Mouse (Mus musculus): ENCODE measurements around the gene Cdk2. TPM values are rescaled to one million over a fixed set of nuclear protein-coding genes. Genes with fewer than 3 reads are reported as not detected.
A peak's percentile ranks its signal among the peaks of the same experiment; 100 is the strongest.

The Cdk2 gene
- polyA plus RNA-seq, 1 experiment, result 34.7 TPM

DNA sequence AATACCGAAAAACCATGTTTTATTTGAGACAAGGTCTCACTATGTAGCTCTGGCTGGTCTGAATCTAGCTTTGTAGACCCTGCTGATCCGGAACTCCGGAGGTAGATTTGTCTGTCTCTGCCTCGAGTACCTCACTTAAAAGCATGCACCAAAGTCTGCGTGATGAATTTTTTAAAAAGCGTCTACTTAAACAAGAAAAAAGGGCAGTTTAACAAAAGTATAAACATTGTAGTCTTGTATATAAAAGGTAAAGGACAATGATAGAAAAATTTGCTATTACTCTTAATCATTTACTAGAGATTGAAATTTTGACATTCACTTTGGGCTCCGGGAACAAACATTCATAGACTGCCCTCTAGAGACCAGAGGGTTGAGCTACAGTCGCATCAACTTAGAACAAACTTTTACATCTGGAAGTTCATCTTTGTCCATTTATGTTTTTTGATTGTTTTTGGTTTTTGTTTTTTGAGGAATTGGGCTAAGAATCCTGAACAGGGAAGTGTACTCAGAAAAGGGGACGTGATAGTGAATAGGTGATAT, 30.3 kb downstream of the Cdk2 start:
- no peak overlapping the region for H3ac ChIP-seq (ENCODE audit: control insufficient read depth, insufficient read length, low read depth)
- peaks cover under 1% of the 10 kb centered on the region for H3K36me3 ChIP-seq (ENCODE audit: control insufficient read depth, insufficient read depth)
- H3K4me3 ChIP-seq (ENCODE audit: insufficient read depth, poor library complexity, severe bottlenecking), result peak overlapping the region; percentile 42
- H3K79me2 ChIP-seq (ENCODE audit: control insufficient read depth, insufficient read depth), result no peaks in the 10 kb centered on the region
- H3K79me3 ChIP-seq (ENCODE audit: low read depth), result no peaks in the 10 kb centered on the region
- H3K27me3 ChIP-seq (ENCODE audit: control insufficient read depth, insufficient read depth, insufficient read length), result no peaks in the 10 kb centered on the region
- TF ChIP-seq MAX (IDR thresholded peaks at IDR 0.05) (no peak), CTCF (IDR thresholded peaks at IDR 0.05; ENCODE audit: control insufficient read depth, insufficient read depth, insufficient read length) (no peak), MYOG (IDR thresholded peaks at IDR 0.05; ENCODE audit: control insufficient read depth, extremely low read depth, insufficient read length) (no peak), MYOD1 (IDR thresholded peaks at IDR 0.05; ENCODE audit: control insufficient read depth, insufficient read length, low read depth) (no peak), CEBPB (IDR thresholded peaks at IDR 0.05; ENCODE audit: low read depth) (no peak), FOSL1 (IDR thresholded peaks at IDR 0.05; ENCODE audit: insufficient read depth, low read length, poor library complexity, severe bottlenecking) (no peak), USF1 (IDR thresholded peaks at IDR 0.05; ENCODE audit: low read depth) (no peak)

DNA sequence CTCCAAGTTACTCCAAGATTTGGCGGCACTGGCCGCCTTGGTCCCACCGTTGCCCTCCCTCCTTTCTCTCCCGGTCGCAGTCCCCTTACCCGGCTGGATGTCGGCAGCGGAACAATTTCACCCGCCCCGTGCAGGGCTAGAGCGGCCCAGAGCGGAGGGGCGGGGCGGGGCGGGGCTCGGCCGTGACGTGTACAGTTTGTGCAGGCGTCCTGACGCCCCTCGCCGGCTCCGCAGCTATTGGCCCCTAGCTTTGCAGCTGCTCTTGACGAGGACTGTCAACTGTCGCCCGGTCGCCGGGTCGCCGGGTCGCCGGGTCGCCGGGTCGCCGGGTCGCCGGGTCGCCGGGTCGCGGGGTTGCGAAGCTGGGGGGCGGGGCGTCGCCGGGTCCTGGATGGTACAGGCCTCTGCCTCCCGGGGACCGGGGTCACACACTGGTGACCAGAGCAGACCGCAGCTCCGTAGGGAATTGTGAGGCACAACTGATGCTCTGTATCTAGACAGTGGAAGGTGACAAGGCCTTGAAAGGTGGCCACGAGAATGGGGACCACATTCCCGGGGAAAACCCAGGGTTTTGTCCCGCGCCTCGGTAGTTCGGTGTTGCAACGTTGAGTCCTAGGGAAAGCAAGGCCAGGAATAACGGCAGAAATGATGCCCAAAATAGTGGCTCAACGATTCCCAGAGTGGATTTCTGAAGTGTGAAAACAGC, 30.9 kb downstream of the Cdk2 start, which contains the start of gene Suox:
Gene Suox (minus strand): TSS at position 311 of the 706 bp plus-strand sequence.
- Histone ChIP-seq H3K4me3 (ENCODE audit: insufficient read depth, poor library complexity, severe bottlenecking) (peak within 1 kb of the TSS; percentile 42), H3K79me3 (ENCODE audit: low read depth) (no peaks in the 10 kb centered on the region), H3ac (ENCODE audit: control insufficient read depth, insufficient read length, low read depth) (peak within 1 kb of the TSS; percentile 70), H3K27me3 (ENCODE audit: control insufficient read depth, insufficient read depth, insufficient read length) (no peaks in the 10 kb centered on the region), H3K79me2 (ENCODE audit: control insufficient read depth, insufficient read depth) (no peaks in the 10 kb centered on the region), H3K36me3 (ENCODE audit: control insufficient read depth, insufficient read depth) (no peaks in the 10 kb centered on the region)
- no peak for TF ChIP-seq MAX (IDR thresholded peaks at IDR 0.05)

DNA sequence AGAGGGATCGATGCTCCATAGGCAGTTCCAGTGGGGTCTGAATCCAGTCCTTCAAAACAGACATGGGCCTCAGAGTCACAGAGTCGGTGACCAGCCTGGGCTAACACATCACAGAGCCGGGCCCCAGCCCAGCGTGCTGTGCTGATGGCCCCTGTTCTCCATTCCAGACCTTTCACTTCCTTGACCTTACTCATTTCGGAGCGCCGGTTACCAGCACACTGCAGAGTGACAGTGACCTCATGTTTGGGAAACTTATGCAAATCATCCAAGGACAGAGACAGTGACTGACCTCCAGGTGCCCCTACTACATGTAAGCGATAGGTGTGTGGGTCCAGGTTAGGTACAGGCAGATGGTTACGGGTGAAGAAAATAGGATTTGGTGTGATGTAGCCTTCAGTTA, 33.7 kb downstream of the Cdk2 start:
- Histone ChIP-seq H3K79me2 (ENCODE audit: control insufficient read depth, insufficient read depth) (no peaks in the 10 kb centered on the region), H3ac (ENCODE audit: control insufficient read depth, insufficient read length, low read depth) (no peak overlapping the region), H3K27me3 (ENCODE audit: control insufficient read depth, insufficient read depth, insufficient read length) (no peaks in the 10 kb centered on the region), H3K4me3 (ENCODE audit: insufficient read depth, poor library complexity, severe bottlenecking) (no peak overlapping the region), H3K79me3 (ENCODE audit: low read depth) (no peaks in the 10 kb centered on the region), H3K36me3 (ENCODE audit: control insufficient read depth, insufficient read depth) (no peaks in the 10 kb centered on the region)
- TF ChIP-seq CEBPB (IDR thresholded peaks at IDR 0.05; ENCODE audit: low read depth), result no peak
- no peak for TF ChIP-seq MYOG (IDR thresholded peaks at IDR 0.05; ENCODE audit: control insufficient read depth, extremely low read depth, insufficient read length)
- no peak for TF ChIP-seq MAX (IDR thresholded peaks at IDR 0.05)
- no peak for TF ChIP-seq CTCF (IDR thresholded peaks at IDR 0.05; ENCODE audit: control insufficient read depth, insufficient read depth, insufficient read length)
- no peak for TF ChIP-seq MYOD1 (IDR thresholded peaks at IDR 0.05; ENCODE audit: control insufficient read depth, insufficient read length, low read depth)
- TF ChIP-seq FOSL1 (IDR thresholded peaks at IDR 0.05; ENCODE audit: insufficient read depth, low read length, poor library complexity, severe bottlenecking), result no peak
- no peak for TF ChIP-seq USF1 (IDR thresholded peaks at IDR 0.05; ENCODE audit: low read depth)

DNA sequence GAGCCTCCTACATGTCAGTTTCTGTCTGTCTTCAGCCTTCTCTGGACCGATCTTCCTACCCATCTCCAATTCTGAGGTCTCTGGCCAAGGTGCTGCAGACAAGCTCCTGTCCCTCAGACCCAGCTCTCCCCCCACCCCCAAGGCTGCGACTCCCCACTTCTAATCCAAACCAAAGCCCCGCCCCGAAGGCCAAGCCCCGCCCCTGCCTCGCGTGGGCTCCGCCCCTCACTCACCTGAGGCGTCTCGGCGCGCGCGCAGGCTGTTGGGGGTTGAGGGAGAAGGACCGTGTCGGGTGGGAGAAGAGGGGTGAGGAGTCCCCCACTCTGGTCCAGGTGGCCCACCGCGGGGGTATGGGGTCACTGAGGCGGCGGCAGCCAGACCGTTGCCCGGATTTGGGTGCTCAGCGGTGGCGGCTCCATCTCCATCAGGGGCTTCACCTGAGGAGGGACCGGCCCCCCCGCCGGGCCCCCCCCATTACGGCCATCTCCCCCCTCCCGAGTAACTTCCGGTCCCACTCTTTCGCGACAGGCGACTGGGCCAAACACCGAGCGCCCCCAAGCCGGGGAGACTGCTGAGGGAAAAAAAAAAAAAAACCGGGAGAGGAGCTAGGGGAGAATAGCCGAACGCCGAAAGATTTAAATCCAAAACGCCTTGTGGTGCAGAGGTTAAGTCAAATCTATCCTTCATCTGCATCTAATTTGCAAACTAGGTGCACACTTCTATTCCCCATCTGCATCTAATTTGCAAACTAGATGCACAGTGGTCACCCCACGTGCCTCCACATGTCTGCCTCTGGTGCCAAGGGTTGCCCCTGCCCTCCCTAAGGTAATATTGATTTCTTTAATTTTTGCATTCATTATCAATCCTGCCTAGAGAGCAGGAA, 35.8 kb downstream of the Cdk2 start:
- H3ac ChIP-seq (ENCODE audit: control insufficient read depth, insufficient read length, low read depth), result no peak overlapping the region
- H3K79me3 ChIP-seq (ENCODE audit: low read depth), result no peaks in the 10 kb centered on the region
- TF ChIP-seq MYOG (IDR thresholded peaks at IDR 0.05; ENCODE audit: control insufficient read depth, extremely low read depth, insufficient read length), result no peak
- TF ChIP-seq CTCF (IDR thresholded peaks at IDR 0.05; ENCODE audit: control insufficient read depth, insufficient read depth, insufficient read length), result no peak
- no peak for TF ChIP-seq FOSL1 (IDR thresholded peaks at IDR 0.05; ENCODE audit: insufficient read depth, low read length, poor library complexity, severe bottlenecking)
- TF ChIP-seq MAX (IDR thresholded peaks at IDR 0.05), result no peak
- H3K36me3 ChIP-seq (ENCODE audit: control insufficient read depth, insufficient read depth), result no peaks in the 10 kb centered on the region
- H3K79me2 ChIP-seq (ENCODE audit: control insufficient read depth, insufficient read depth), result no peaks in the 10 kb centered on the region
- H3K4me3 ChIP-seq (ENCODE audit: insufficient read depth, poor library complexity, severe bottlenecking), result no peak overlapping the region
- H3K27me3 ChIP-seq (ENCODE audit: control insufficient read depth, insufficient read depth, insufficient read length), result no peaks in the 10 kb centered on the region

DNA sequence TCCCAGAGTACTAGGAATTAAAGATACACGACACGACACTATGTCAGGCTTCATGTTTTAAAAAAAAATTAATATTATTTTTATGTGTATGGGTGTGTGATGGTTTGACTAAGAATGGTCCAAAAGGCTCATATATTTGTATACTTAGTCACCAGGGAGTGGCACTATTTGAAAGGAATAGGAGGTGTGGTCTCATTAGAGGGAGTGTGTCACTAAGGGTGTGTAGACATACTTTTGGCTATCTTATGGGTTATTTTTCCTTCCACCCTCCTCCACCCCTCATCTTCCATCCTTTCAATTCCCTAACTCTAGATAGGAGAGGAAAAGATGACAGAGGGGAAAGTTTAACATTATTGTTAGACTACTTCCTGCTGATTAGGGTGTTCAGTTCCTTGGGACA, 39.0 kb downstream of the Cdk2 start:
- H3K4me3 ChIP-seq (ENCODE audit: insufficient read depth, poor library complexity, severe bottlenecking), result no peak overlapping the region
- no peak for TF ChIP-seq USF1 (IDR thresholded peaks at IDR 0.05; ENCODE audit: low read depth)
- TF ChIP-seq MAX (IDR thresholded peaks at IDR 0.05), result no peak
- TF ChIP-seq CEBPB (IDR thresholded peaks at IDR 0.05; ENCODE audit: low read depth), result no peak
- no peak for TF ChIP-seq MYOD1 (IDR thresholded peaks at IDR 0.05; ENCODE audit: control insufficient read depth, insufficient read length, low read depth)
- no peak for TF ChIP-seq CTCF (IDR thresholded peaks at IDR 0.05; ENCODE audit: control insufficient read depth, insufficient read depth, insufficient read length)
- no peak for TF ChIP-seq FOSL1 (IDR thresholded peaks at IDR 0.05; ENCODE audit: insufficient read depth, low read length, poor library complexity, severe bottlenecking)
- TF ChIP-seq MYOG (IDR thresholded peaks at IDR 0.05; ENCODE audit: control insufficient read depth, extremely low read depth, insufficient read length), result no peak
- H3K79me2 ChIP-seq (ENCODE audit: control insufficient read depth, insufficient read depth), result no peaks in the 10 kb centered on the region
- H3ac ChIP-seq (ENCODE audit: control insufficient read depth, insufficient read length, low read depth), result no peak overlapping the region
- no peaks in the 10 kb centered on the region for H3K79me3 ChIP-seq (ENCODE audit: low read depth)
- H3K36me3 ChIP-seq (ENCODE audit: control insufficient read depth, insufficient read depth), result no peaks in the 10 kb centered on the region
- no peaks in the 10 kb centered on the region for H3K27me3 ChIP-seq (ENCODE audit: control insufficient read depth, insufficient read depth, insufficient read length)

All from C2C12 (cell line).